Mouse (Mus musculus): ENCODE data around the gene Dnaic2. TPM values are rescaled to one million over a fixed set of nuclear protein-coding genes. Genes with fewer than 3 reads are reported as not detected.

Dnaic2 gene
- polyA plus RNA-seq, 1 experiment, result 1.00 TPM

DNA sequence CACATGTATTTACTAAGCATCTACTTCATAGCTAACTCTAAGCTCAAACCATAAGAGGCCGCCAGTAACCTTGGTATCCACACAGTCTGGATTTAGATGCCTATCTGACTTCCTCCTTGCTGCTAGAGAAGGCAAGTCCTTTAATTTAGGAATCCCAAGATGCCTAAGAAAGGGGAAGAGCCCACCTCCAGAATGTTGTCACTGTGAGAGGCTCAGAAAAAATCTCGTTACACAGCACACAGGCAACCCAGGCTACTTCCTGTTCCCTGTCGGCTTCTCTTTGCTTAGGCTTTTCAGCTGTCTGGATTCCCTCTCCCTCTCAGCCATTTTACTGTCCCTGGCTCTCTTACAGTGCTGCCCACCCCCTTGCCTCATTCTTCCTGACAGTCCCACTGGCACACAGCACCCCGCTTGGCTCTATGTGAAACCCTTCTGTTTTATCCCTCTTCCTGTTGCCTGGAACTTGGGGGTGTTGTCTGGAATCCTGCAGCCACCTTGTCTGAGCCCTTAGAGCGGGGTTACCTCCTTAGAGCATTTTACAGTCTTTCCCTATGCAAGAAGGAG, 65.8 kb downstream of the Dnaic2 start:
- peak overlapping the region; percentile 75 for H3K4me2 ChIP-seq (ENCODE audit: low read depth)
- H3K27me3 ChIP-seq (ENCODE audit: control insufficient read depth, insufficient read depth, insufficient read length), result no peaks in the 10 kb centered on the region
- no peak for TF ChIP-seq CEBPB (IDR thresholded peaks at IDR 0.05; ENCODE audit: insufficient read depth, poor library complexity, severe bottlenecking)
- no peak for TF ChIP-seq POLR2A (IDR thresholded peaks at IDR 0.05; ENCODE audit: insufficient read length, low read depth)
- no peak for TF ChIP-seq USF1 (IDR thresholded peaks at IDR 0.05; ENCODE audit: low read depth)
- TF ChIP-seq REST (IDR thresholded peaks at IDR 0.05; ENCODE audit: insufficient read depth, insufficient read length), result no peak
- no peak for TF ChIP-seq MAX (IDR thresholded peaks at IDR 0.05; ENCODE audit: low read depth)
- TF ChIP-seq TCF12 (IDR thresholded peaks at IDR 0.05; ENCODE audit: insufficient read depth, poor library complexity, severe bottlenecking), result no peak
- no peak for TF ChIP-seq SRF (IDR thresholded peaks at IDR 0.05; ENCODE audit: control insufficient read depth, insufficient read length, low read depth)
- TF ChIP-seq MYOG (IDR thresholded peaks at IDR 0.05; ENCODE audit: control insufficient read depth in 1 of 3, insufficient read depth in 1 of 3, insufficient read length in 2 of 3, low read depth in 2 of 3), result no peak
- TF ChIP-seq E2F4 (IDR thresholded peaks at IDR 0.05; ENCODE audit: insufficient read depth), result no peak
- TF ChIP-seq POLR2AphosphoS2 (IDR thresholded peaks at IDR 0.05; ENCODE audit: insufficient read length, low read depth), result no peak
- no peak for TF ChIP-seq TCF3 (IDR thresholded peaks at IDR 0.05; ENCODE audit: insufficient read length, low read depth)
- no peak for TF ChIP-seq MYOD1 (IDR thresholded peaks at IDR 0.05; ENCODE audit: control insufficient read depth in 1 of 3, insufficient read length in 2 of 3, low read depth in 2 of 3)
- peak overlapping the region; percentile 9 for H3K4me3 ChIP-seq
- H3ac ChIP-seq (ENCODE audit: control insufficient read depth, insufficient read length), result no peak overlapping the region
- H3K36me3 ChIP-seq (ENCODE audit: control insufficient read depth, insufficient read depth), result no peaks in the 10 kb centered on the region
- no peaks in the 10 kb centered on the region for H3K79me2 ChIP-seq (ENCODE audit: control insufficient read depth, insufficient read depth)

DNA sequence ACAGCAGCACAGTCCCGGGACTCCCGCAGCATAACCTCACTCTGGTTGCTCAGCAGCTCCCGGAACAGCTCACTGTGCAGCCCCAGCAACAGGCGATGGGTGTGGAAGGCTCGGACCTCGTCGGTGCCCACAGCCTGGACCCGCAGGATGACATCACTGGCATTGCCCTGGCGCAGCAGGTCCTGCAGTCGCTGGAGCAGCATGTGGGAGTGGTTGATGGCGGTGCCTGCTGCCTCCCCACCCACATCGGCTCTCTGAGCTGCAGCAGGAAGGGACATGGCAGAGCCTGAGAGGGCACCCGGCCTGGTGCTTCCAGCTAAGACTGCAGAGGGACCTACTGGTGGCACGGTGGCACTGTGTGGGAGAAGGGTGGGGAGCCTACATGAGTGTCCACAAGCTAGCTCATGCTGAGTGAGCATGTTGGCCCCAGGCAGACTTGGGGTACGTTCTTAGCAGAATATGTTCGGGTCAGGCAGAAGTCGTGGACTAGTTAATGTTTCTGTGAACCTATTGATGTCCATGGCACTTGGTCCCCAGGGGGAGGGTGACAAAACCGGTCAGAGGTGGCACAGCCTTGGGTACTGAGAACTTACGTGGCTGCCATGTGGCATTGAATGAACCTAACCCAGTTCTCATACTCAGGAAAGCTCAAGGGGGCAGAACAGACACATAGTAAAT, 66.8 kb downstream of the Dnaic2 start:
- H3K4me2 ChIP-seq (ENCODE audit: low read depth), result peak overlapping the region; percentile 75
- no peak overlapping the region for H3ac ChIP-seq (ENCODE audit: control insufficient read depth, insufficient read length)
- H3K27me3 ChIP-seq (ENCODE audit: control insufficient read depth, insufficient read depth, insufficient read length), result no peaks in the 10 kb centered on the region
- peak overlapping the region; percentile 9 for H3K4me3 ChIP-seq
- no peaks in the 10 kb centered on the region for H3K79me2 ChIP-seq (ENCODE audit: control insufficient read depth, insufficient read depth)
- TF ChIP-seq E2F4 (IDR thresholded peaks at IDR 0.05; ENCODE audit: insufficient read depth) (no peak), USF1 (IDR thresholded peaks at IDR 0.05; ENCODE audit: low read depth) (no peak), TCF3 (IDR thresholded peaks at IDR 0.05; ENCODE audit: insufficient read length, low read depth) (no peak), MAX (IDR thresholded peaks at IDR 0.05; ENCODE audit: low read depth) (no peak), POLR2AphosphoS2 (IDR thresholded peaks at IDR 0.05; ENCODE audit: insufficient read length, low read depth) (peak; percentile 61), REST (IDR thresholded peaks at IDR 0.05; ENCODE audit: insufficient read depth, insufficient read length) (no peak), CEBPB (IDR thresholded peaks at IDR 0.05; ENCODE audit: insufficient read depth, poor library complexity, severe bottlenecking) (no peak), SRF (IDR thresholded peaks at IDR 0.05; ENCODE audit: control insufficient read depth, insufficient read length, low read depth) (no peak), MYOD1 (IDR thresholded peaks at IDR 0.05; ENCODE audit: control insufficient read depth in 1 of 3, insufficient read length in 2 of 3, low read depth in 2 of 3) (peak in 2 of 3 experiments; percentile 37 to 87), MYOG (IDR thresholded peaks at IDR 0.05; ENCODE audit: control insufficient read depth in 1 of 3, insufficient read depth in 1 of 3, insufficient read length in 2 of 3, low read depth in 2 of 3) (peak in 2 of 3 experiments; percentile 83 to 87), POLR2A (IDR thresholded peaks at IDR 0.05; ENCODE audit: insufficient read length, low read depth) (peak; percentile 66), TCF12 (IDR thresholded peaks at IDR 0.05; ENCODE audit: insufficient read depth, poor library complexity, severe bottlenecking) (no peak)
- no peaks in the 10 kb centered on the region for H3K36me3 ChIP-seq (ENCODE audit: control insufficient read depth, insufficient read depth)

DNA sequence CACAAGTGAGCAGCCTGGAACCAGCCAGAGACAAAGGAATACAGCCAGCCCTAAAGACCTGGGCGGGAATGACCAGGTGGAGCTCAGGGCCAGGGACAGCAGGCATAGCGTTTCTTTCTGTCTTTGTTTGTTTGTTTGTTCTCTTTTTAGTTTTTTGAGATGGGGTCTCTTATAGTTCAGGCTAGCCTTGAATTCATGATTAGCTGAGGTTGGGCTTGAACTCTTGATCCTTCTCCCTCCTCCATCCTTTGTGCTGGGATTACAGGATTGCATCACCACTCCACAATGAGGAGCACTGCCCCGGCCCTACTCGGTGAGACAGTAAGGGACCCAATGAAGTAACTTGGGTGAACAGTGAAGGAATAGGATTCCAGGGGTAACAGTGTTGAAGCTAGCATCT, 67.5 kb downstream of the Dnaic2 start:
- Histone ChIP-seq H3K4me2 (ENCODE audit: low read depth) (peak overlapping the region; percentile 75), H3K27me3 (ENCODE audit: control insufficient read depth, insufficient read depth, insufficient read length) (no peaks in the 10 kb centered on the region)

DNA sequence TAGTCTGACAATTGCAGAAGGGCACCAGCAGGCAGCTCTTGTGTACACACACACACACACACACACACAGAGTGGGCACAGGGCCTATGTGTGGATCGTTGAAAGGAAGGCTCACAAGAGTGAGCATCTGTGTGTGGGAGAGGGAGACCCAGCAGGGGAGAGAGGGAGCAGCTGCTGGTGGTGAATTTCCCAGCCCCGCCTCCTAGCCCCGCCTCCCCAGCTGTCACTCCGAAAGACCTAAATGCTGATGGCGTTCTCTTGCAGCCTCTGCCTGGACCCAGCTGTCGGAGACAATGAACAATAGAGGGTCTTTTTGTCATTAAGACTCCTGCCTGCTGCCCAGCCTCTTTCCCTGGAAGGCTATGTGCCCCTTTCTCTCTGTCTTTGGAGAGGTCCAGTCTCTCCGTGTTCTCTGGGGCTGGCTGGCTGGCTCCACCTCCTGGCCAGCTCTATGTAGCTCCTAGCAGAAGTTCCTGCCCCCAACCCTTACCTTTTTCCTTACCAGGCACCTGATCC, 68.1 kb downstream of the Dnaic2 start:
- TF ChIP-seq POLR2A (IDR thresholded peaks at IDR 0.05; ENCODE audit: insufficient read length, low read depth), result peak; percentile 61
- no peak for TF ChIP-seq MAX (IDR thresholded peaks at IDR 0.05; ENCODE audit: low read depth)
- no peak for TF ChIP-seq REST (IDR thresholded peaks at IDR 0.05; ENCODE audit: insufficient read depth, insufficient read length)
- TF ChIP-seq MYOD1 (IDR thresholded peaks at IDR 0.05; ENCODE audit: control insufficient read depth in 1 of 3, insufficient read length in 2 of 3, low read depth in 2 of 3), result peak; percentile 81 to 97 (median 97)
- no peak for TF ChIP-seq SRF (IDR thresholded peaks at IDR 0.05; ENCODE audit: control insufficient read depth, insufficient read length, low read depth)
- no peak for TF ChIP-seq E2F4 (IDR thresholded peaks at IDR 0.05; ENCODE audit: insufficient read depth)
- no peak for TF ChIP-seq CEBPB (IDR thresholded peaks at IDR 0.05; ENCODE audit: insufficient read depth, poor library complexity, severe bottlenecking)
- TF ChIP-seq MYOG (IDR thresholded peaks at IDR 0.05; ENCODE audit: control insufficient read depth in 1 of 3, insufficient read depth in 1 of 3, insufficient read length in 2 of 3, low read depth in 2 of 3), result peak; percentile 83 to 98 (median 95)
- TF ChIP-seq TCF3 (IDR thresholded peaks at IDR 0.05; ENCODE audit: insufficient read length, low read depth), result peak; percentile 72
- TF ChIP-seq POLR2AphosphoS2 (IDR thresholded peaks at IDR 0.05; ENCODE audit: insufficient read length, low read depth), result peak; percentile 14
- TF ChIP-seq USF1 (IDR thresholded peaks at IDR 0.05; ENCODE audit: low read depth), result no peak
- peak; percentile 68 for TF ChIP-seq TCF12 (IDR thresholded peaks at IDR 0.05; ENCODE audit: insufficient read depth, poor library complexity, severe bottlenecking)
- Histone ChIP-seq H3K4me3 (no peak overlapping the region), H3ac (ENCODE audit: control insufficient read depth, insufficient read length) (no peak overlapping the region), H3K36me3 (ENCODE audit: control insufficient read depth, insufficient read depth) (no peaks in the 10 kb centered on the region), H3K27me3 (ENCODE audit: control insufficient read depth, insufficient read depth, insufficient read length) (no peaks in the 10 kb centered on the region), H3K79me2 (ENCODE audit: control insufficient read depth, insufficient read depth) (no peaks in the 10 kb centered on the region), H3K4me2 (ENCODE audit: low read depth) (peak overlapping the region; percentile 75)

More for the DNA sequence above, 67.5 kb downstream of the Dnaic2 start:
- H3ac ChIP-seq (ENCODE audit: control insufficient read depth, insufficient read length), result no peak overlapping the region
- peak; percentile 54; the same call in 1 of the 2 replicates for TF ChIP-seq CEBPB (IDR thresholded peaks at IDR 0.05; ENCODE audit: insufficient read depth, poor library complexity, severe bottlenecking)
- no peak for TF ChIP-seq REST (IDR thresholded peaks at IDR 0.05; ENCODE audit: insufficient read depth, insufficient read length)
- no peak overlapping the region for H3K4me3 ChIP-seq
- H3K36me3 ChIP-seq (ENCODE audit: control insufficient read depth, insufficient read depth), result no peaks in the 10 kb centered on the region
- no peaks in the 10 kb centered on the region for H3K79me2 ChIP-seq (ENCODE audit: control insufficient read depth, insufficient read depth)

Data from myocyte (in vitro differentiated cells).